Mouse (Mus musculus): ENCODE results near the gene Rxrg. TPM values are rescaled to one million over a fixed set of nuclear protein-coding genes. Genes with fewer than 3 reads are reported as not detected.

The Rxrg gene
- total RNA-seq (2015): not detected in 2 replicates
- total RNA-seq (2017): not detected in 2 replicates

- 0 out of 2 replicates have a peak, but pooled peaks have one; percentile 12 for ATAC-seq (ENCODE audit: poor library complexity, severe bottlenecking)
Observed at GRCm38 (mm10) chr1:167598255-167599081, at the start of gene Rxrg. TSS of gene Rxrg (plus strand) at chr1:167598384.

- no peak for ATAC-seq (ENCODE audit: poor library complexity, severe bottlenecking)
Observed at GRCm38 (mm10) chr1:167549324-167549723, 48.9 kb upstream of the Rxrg start.

DNA sequence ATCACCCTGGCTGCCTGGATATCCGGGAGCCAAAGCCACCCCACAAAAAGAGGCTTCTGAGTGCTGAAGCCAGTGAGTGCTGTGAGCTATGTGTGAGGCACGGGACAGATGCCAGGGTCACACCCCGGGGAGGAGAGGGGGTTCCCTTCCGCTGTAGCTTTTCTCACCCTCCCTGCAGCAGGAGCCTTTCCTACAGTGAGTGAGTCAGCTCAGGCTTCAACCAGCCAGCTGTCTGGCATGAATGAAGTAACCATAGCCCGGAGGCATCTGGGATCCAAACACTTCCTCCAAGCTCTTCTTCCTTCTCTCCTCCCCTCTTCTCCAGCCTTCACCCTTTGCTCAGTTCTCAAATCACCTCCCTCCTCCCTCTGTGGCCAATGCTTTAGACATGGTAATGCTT, 46.6 kb upstream of the Rxrg start:
- ATAC-seq (ENCODE audit: poor library complexity, severe bottlenecking): peak; percentile 53

- peak; percentile 85 for ATAC-seq (ENCODE audit: poor library complexity, severe bottlenecking)
Observed at GRCm38 (mm10) chr1:167553959-167554526, 44.1 kb upstream of the Rxrg start.

GRCm38 (mm10) chr1:167566571-167566970, 31.6 kb upstream of the Rxrg start:
- no peak for ATAC-seq (ENCODE audit: poor library complexity, severe bottlenecking)

DNA sequence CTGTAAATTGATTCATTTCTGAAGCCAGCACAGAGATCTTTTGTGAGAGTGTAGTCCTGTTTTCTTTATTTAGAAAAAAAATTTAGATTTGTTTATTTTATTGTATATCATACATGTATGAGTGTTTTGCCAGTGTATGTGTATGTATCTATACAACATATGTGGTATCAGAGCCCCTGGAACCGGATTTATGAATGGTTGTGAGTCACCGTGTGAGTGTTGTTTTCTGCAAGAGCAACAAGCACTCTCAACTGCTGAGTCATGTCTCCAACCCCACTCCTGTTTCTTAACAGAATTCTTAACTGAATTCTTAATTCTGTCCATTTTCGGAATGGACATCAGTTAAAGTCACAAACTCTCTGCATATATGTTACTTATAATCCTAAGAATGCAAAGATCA, 19.1 kb upstream of the Rxrg start:
- no peak for ATAC-seq (ENCODE audit: poor library complexity, severe bottlenecking)

DNA sequence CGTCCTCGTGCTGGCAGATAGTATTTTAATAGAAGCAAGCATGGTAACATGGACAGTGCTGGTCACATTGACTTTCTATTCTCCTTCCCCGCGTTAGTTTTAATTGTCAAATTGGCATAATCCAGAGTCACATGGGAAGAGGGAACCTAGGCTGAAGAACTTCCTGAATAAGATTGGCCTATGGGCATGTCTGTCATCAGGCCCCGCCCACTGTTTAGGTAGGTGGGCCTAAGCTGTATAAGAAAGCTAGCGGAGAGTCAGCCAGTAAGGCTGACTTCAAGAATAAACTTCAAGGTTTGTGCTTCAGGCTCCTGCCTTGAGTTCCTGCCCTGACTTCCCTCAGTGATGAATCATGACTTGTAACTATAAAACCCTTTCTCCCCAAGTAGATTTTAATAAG, 15.0 kb upstream of the Rxrg start:
- no peak for ATAC-seq (ENCODE audit: poor library complexity, severe bottlenecking)

DNA sequence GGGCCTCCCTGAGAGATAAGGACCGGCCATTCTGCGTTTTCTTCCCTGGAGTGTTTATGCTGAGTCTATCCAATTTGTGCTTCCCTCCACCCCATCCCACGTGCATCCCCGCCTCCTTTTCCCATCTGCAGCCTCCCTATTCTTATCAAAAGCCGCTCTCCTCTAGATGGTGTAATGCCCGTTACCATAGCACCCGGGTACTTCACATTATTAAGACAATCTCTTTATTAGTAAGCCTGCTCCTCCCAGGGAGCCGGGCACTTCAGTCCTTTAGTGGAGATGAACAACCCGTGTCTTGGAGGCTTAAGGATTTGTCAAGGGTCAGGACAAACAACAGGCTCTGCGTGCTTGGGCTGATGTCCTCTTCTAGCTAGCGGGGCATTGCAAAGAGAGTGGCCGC, 14.3 kb upstream of the Rxrg start:
- no peak for ATAC-seq (ENCODE audit: poor library complexity, severe bottlenecking)

GRCm38 (mm10) chr1:167588747-167589558, 9.2 kb upstream of the Rxrg start:
- no peak for ATAC-seq (ENCODE audit: poor library complexity, severe bottlenecking)

DNA sequence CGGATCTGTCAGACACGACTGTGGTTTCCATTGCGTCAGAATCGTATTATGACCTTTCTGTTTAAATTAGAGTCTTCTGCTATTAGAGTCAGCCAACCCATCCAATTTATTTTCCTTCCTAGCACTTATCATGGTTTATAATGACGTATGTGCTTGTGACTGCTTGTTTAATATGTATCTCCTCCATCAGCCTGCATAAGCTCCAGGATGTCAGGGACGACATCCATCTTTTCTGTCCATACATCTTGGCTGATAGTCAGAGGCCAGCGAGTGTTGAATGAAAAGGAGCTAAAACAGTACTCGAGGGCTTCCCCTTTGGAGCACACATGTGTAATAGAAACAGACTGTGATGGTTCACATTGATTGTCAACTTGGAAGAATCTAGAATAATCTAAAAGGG, 6.0 kb upstream of the Rxrg start:
- ATAC-seq (ENCODE audit: poor library complexity, severe bottlenecking): no peak

GRCm38 (mm10) chr1:167599211-167599735, 1.1 kb downstream of the Rxrg start:
- ATAC-seq (ENCODE audit: poor library complexity, severe bottlenecking): no peak

DNA sequence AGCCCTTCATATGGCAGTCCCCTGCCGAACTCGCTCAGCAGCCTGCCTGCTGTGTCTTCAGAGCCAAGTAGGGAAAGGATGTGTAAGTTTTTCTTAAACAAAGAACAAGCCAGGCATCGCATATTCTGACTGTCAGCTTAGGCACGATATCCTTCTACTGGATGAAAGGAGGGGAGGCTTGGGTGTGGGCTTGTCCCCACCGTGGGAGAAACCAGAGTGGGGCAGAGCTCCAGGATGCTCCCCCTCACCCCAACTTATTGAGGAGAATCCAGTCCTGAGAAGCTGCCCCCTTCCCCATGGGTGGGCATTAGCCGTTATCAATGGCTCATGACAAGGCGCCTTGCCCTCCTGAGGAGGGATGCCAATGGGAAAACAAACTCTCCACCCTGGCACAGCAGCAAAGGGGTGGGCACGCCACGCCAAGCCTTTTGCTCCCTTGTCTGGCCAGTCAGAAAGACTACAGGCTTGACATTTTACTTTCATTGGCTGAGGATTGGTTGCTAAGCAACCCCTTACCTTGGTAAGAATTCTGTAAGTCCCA, 10.1 kb downstream of the Rxrg start:
- no peak for ATAC-seq (ENCODE audit: poor library complexity, severe bottlenecking)

- no peak for ATAC-seq (ENCODE audit: poor library complexity, severe bottlenecking)
Observed at GRCm38 (mm10) chr1:167617131-167617530, 18.9 kb downstream of the Rxrg start.

DNA sequence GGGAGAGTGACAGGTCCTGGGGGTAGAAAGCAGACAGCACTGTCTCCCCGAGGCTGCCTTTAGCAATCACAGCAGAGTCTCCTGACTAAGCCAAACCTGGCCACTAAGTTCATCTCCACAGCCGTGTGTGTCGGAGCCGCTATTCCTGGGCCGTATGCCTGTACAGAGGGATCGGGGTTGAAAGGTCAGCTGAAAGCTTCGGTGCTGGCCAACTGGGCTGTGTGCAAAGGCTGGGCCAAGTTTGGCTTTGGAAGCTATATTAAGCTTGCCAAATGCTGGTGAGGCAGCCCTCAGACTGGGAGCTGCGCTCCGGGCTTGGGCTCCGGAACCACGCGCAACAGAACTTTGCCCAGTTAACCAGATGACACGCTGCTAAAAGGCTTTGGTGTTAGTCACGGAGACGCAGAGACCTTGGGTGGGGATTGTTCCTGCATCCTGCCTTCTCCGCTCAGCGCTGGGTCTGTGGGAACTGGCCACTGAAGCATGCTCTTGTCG, 19.9 kb downstream of the Rxrg start:
- ATAC-seq (ENCODE audit: poor library complexity, severe bottlenecking): no peak

DNA sequence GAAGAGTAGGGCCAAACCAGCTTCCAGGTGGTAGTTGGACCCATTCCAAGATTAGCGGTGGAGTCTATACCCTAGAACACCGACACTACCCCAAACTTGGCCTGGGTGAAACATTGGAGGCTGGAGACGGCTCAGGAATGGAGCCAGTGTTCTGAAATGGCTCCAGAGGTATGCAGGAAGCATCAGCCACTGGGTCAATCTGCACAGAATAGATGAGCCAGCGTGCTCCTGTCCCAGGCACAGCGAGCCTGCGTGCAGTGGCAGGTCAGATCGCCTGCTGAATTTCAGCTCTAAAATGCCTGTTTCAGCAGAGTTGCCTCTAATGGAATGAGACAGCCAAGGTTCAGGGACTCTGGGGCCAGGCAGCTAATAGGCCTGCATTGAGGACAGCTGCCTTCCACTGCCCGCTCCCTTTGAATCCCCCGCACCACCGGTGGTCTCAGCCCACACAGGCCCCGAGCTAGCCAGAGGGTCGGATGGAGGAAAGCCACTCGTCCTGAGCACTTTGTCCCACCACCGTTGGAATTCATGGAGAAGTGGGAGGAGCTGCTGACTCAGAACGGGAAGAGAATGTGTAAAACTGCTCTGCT, 22.1 kb downstream of the Rxrg start:
- ATAC-seq (ENCODE audit: poor library complexity, severe bottlenecking): no peak

GRCm38 (mm10) chr1:167625098-167625497, 26.9 kb downstream of the Rxrg start:
- no peak for ATAC-seq (ENCODE audit: poor library complexity, severe bottlenecking)

- no peak for ATAC-seq (ENCODE audit: poor library complexity, severe bottlenecking)
Observed at GRCm38 (mm10) chr1:167631765-167632164, 33.6 kb downstream of the Rxrg start.

DNA sequence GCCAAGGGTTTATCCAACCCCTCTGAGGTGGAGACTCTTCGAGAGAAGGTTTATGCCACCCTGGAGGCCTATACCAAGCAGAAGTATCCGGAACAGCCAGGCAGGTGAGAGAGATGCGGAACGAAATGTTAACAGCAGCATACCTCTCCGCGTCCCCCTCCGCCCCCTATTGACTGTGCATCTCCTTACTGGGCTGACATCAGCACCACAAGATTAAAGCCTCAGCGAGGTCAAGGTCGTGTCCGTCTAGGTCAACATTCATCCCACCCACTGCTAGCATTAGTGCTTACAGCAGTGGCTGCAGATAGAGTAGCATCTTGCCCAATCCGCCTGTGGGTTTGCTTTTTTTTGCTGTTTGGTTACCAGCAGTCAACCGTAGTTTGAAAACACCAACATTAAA, 37.5 kb downstream of the Rxrg start:
- ATAC-seq (ENCODE audit: poor library complexity, severe bottlenecking): no peak

GRCm38 (mm10) chr1:167636948-167637347, 38.8 kb downstream of the Rxrg start:
- peak; percentile 87 for ATAC-seq (ENCODE audit: poor library complexity, severe bottlenecking)

DNA sequence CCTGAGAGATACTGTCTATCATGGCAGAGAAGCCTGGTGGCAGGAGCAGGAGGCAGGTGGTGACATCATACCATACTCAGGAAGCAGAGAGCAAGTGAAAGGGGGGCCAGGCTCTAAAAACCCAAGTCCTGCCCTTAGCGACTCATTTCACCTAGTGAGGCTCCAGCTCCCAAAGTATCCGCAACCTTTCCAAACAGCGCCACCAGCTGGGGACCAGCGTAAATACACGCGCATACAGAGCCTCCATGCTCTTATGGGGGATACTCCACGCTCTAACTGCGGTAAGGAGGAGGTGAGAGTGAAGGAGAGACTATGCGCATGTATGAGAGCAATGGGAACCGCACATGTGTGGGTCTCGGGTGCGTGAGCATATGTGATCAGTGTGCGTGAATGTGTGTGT, 39.9 kb downstream of the Rxrg start:
- ATAC-seq (ENCODE audit: poor library complexity, severe bottlenecking): 0 out of 2 replicates have a peak, but pooled peaks have one; percentile 10
